Mouse (Mus musculus): ENCODE data around the gene Crisp2. TPM values are rescaled to one million over a fixed set of nuclear protein-coding genes. Genes with fewer than 3 reads are reported as not detected.

The Crisp2 gene
- polyA plus RNA-seq, 1 experiment, result not detected

DNA sequence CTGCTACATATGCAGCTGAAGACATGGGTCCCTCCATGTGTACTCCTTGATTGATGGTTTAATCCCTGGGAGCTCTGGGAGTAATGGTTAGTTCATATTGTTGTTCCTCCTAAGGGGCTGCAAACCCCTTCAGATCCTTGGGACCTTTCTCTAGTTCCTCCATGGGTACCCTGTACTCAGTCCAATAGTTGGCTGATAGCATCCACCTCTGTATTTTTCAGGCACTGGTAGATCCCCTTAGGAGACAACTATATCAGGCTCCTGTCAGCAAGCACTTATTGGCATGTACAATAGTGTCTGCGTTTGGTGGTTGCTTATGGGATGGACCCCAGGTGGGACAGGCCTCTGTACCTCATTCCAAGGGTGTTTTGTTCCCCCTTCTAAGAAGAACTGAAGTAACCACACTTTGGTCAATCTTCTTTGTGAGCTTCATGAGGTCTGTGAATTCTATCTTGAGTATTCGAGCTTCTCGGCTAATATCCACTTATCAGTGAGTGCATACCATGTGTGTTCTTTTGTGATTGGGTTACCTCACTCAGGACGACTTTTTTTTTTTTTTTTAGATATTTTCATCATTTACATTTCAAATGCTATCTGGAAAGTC, 10.6 kb upstream of the Crisp2 start:
- no peaks in the 10 kb centered on the region; the same call in 1 of the 2 replicates for H3K4me1 ChIP-seq (ENCODE audit: control insufficient read depth, insufficient read depth, insufficient read length, low read length)
- no peaks in the 10 kb centered on the region for H3K27me3 ChIP-seq (ENCODE audit: control insufficient read depth, insufficient read depth, low read length)
- H3K27ac ChIP-seq (ENCODE audit: insufficient read depth, low read depth, low read length), result no peak overlapping the region
- 77% methylated on average over 4 of the region's 4 CpGs for WGBS
- no peak for TF ChIP-seq CTCF (IDR thresholded peaks at IDR 0.05; ENCODE audit: extremely low read depth, insufficient read length, insufficient replicate concordance, low read depth, low read length)
- TF ChIP-seq POLR2A (IDR thresholded peaks at IDR 0.05; ENCODE audit: low read depth, low read length), result no peak
- no peaks in the 10 kb centered on the region for H3K36me3 ChIP-seq (ENCODE audit: control insufficient read depth, insufficient read depth, low read length)
- no peak overlapping the region for H3K4me3 ChIP-seq (ENCODE audit: low read depth, low read length)

DNA sequence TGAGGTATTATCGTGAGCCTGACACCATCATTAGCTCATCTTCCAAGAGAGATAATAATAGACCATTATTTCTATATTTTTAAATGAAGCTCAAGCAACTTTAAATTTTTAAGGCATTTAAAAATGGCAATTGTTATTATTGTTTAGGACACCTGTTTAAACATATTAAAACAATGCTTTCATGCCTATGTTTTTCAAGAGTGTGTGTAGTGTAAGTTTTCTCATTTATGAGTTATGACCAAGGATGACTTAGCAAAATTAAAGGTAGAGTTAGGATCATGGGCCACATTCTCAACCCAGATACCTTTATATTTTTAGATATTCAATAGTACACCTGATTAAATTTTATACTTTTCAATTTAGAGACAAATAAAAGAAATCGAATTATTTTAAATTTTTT, 5.5 kb upstream of the Crisp2 start:
- Histone ChIP-seq H3K27me3 (ENCODE audit: control insufficient read depth, insufficient read depth, low read length) (no peaks in the 10 kb centered on the region), H3K27ac (ENCODE audit: insufficient read depth, low read depth, low read length) (no peak overlapping the region), H3K4me1 (ENCODE audit: control insufficient read depth, insufficient read depth, insufficient read length, low read length) (no peaks in the 10 kb centered on the region), H3K4me3 (ENCODE audit: low read depth, low read length) (no peak overlapping the region), H3K36me3 (ENCODE audit: control insufficient read depth, insufficient read depth, low read length) (no peaks in the 10 kb centered on the region)
- 77% methylated on average over 2 of the region's 2 CpGs for WGBS
- TF ChIP-seq CTCF (IDR thresholded peaks at IDR 0.05; ENCODE audit: extremely low read depth, insufficient read length, insufficient replicate concordance, low read depth, low read length) (no peak), POLR2A (IDR thresholded peaks at IDR 0.05; ENCODE audit: low read depth, low read length) (no peak)

DNA sequence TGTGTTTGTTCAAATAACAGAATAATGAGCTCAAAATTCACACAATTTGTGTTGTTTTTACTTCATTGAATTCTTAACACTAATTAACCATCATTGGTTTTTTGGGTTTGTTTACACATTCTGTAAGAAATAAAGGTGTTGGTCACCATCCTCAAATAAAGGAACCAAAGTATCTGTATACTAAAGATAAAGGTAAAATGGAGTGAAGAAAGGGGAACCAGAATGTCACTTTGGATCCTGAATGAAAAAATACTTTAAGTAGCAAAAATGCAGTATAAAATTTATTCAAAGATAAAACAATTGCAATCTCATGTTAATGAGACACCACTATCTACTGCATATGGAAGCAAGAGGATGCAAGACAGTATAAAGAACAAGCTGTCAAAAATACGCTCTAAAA, 4.8 kb upstream of the Crisp2 start:
- Histone ChIP-seq H3K27ac (ENCODE audit: insufficient read depth, low read depth, low read length) (no peak overlapping the region), H3K27me3 (ENCODE audit: control insufficient read depth, insufficient read depth, low read length) (no peaks in the 10 kb centered on the region), H3K36me3 (ENCODE audit: control insufficient read depth, insufficient read depth, low read length) (no peaks in the 10 kb centered on the region), H3K4me3 (ENCODE audit: low read depth, low read length) (no peak overlapping the region), H3K4me1 (ENCODE audit: control insufficient read depth, insufficient read depth, insufficient read length, low read length) (peaks cover 2% of the 10 kb centered on the region; the same call in 1 of the 2 replicates)
- TF ChIP-seq POLR2A (IDR thresholded peaks at IDR 0.05; ENCODE audit: low read depth, low read length) (no peak), CTCF (IDR thresholded peaks at IDR 0.05; ENCODE audit: extremely low read depth, insufficient read length, insufficient replicate concordance, low read depth, low read length) (no peak)
- 90% methylated on average over 1 of the region's 1 CpGs for WGBS

DNA sequence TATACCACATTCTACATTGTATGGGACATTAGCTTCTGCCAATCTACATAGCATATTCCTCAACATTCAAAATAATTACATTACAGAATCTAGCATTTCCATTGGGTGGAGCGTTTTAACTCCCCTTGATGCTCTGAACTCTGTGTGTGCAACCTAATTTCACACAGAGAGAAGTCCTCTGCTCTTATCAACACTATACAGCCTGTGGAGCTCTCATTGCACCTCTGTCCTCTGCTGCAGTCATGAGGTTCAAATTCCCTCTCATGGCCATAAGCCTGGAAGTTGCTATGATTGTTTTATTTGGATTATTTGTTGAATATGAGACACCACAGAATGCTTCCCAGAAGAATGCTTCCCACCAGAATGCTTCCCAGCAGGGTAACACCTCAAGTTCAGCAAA, 4.1 kb upstream of the Crisp2 start, which contains the start of gene Rhag:
TSS of gene Rhag (plus strand) at position 193 of the 400 bp plus-strand sequence.
- 64% methylated on average over 1 of the region's 1 CpGs for WGBS
- H3K36me3 ChIP-seq (ENCODE audit: control insufficient read depth, insufficient read depth, low read length), result no peaks in the 10 kb centered on the region
- no peak within 1 kb of the TSS for H3K27ac ChIP-seq (ENCODE audit: insufficient read depth, low read depth, low read length)
- no peak for TF ChIP-seq CTCF (IDR thresholded peaks at IDR 0.05; ENCODE audit: extremely low read depth, insufficient read length, insufficient replicate concordance, low read depth, low read length)
- no peak for TF ChIP-seq POLR2A (IDR thresholded peaks at IDR 0.05; ENCODE audit: low read depth, low read length)
- no peaks in the 10 kb centered on the region for H3K27me3 ChIP-seq (ENCODE audit: control insufficient read depth, insufficient read depth, low read length)
- no peak within 1 kb of the TSS for H3K4me3 ChIP-seq (ENCODE audit: low read depth, low read length)
- H3K4me1 ChIP-seq (ENCODE audit: control insufficient read depth, insufficient read depth, insufficient read length, low read length), result peaks cover 3% of the 10 kb centered on the region; the same call in 1 of the 2 replicates

- no peak overlapping the region for H3K4me3 ChIP-seq (ENCODE audit: low read depth, low read length)
- peaks cover 3% of the 10 kb centered on the region; the same call in 1 of the 2 replicates for H3K4me1 ChIP-seq (ENCODE audit: control insufficient read depth, insufficient read depth, insufficient read length, low read length)
- H3K27ac ChIP-seq (ENCODE audit: insufficient read depth, low read depth, low read length), result no peak overlapping the region
- H3K36me3 ChIP-seq (ENCODE audit: control insufficient read depth, insufficient read depth, low read length), result no peaks in the 10 kb centered on the region
- TF ChIP-seq CTCF (IDR thresholded peaks at IDR 0.05; ENCODE audit: extremely low read depth, insufficient read length, insufficient replicate concordance, low read depth, low read length) (no peak), POLR2A (IDR thresholded peaks at IDR 0.05; ENCODE audit: low read depth, low read length) (no peak)
- H3K27me3 ChIP-seq (ENCODE audit: control insufficient read depth, insufficient read depth, low read length), result no peaks in the 10 kb centered on the region
Measured at GRCm38 (mm10) chr17:40808071-40808470, 1.3 kb upstream of the Crisp2 start.

- Histone ChIP-seq H3K27ac (ENCODE audit: insufficient read depth, low read depth, low read length) (no peak overlapping the region), H3K36me3 (ENCODE audit: control insufficient read depth, insufficient read depth, low read length) (no peaks in the 10 kb centered on the region), H3K4me3 (ENCODE audit: low read depth, low read length) (no peak overlapping the region), H3K4me1 (ENCODE audit: control insufficient read depth, insufficient read depth, insufficient read length, low read length) (peaks cover 3% of the 10 kb centered on the region; the same call in 1 of the 2 replicates), H3K27me3 (ENCODE audit: control insufficient read depth, insufficient read depth, low read length) (no peaks in the 10 kb centered on the region)
- TF ChIP-seq CTCF (IDR thresholded peaks at IDR 0.05; ENCODE audit: extremely low read depth, insufficient read length, insufficient replicate concordance, low read depth, low read length) (no peak), POLR2A (IDR thresholded peaks at IDR 0.05; ENCODE audit: low read depth, low read length) (no peak)
- 4% methylated on average over 3 of the region's 3 CpGs for WGBS
Measured at GRCm38 (mm10) chr17:40806550-40806949, 253 bp downstream of the Crisp2 start.

- no peak overlapping the region for H3K27ac ChIP-seq (ENCODE audit: insufficient read depth, low read depth, low read length)
- no peaks in the 10 kb centered on the region for H3K27me3 ChIP-seq (ENCODE audit: control insufficient read depth, insufficient read depth, low read length)
- TF ChIP-seq POLR2A (IDR thresholded peaks at IDR 0.05; ENCODE audit: low read depth, low read length) (no peak), CTCF (IDR thresholded peaks at IDR 0.05; ENCODE audit: extremely low read depth, insufficient read length, insufficient replicate concordance, low read depth, low read length) (no peak)
- no peak overlapping the region for H3K4me3 ChIP-seq (ENCODE audit: low read depth, low read length)
- peaks cover 3% of the 10 kb centered on the region; the same call in 1 of the 2 replicates for H3K4me1 ChIP-seq (ENCODE audit: control insufficient read depth, insufficient read depth, insufficient read length, low read length)
- WGBS, result 84% methylated on average over 3 of the region's 3 CpGs
- no peaks in the 10 kb centered on the region for H3K36me3 ChIP-seq (ENCODE audit: control insufficient read depth, insufficient read depth, low read length)
Measured at GRCm38 (mm10) chr17:40802707-40803340, 4.0 kb downstream of the Crisp2 start.
